Mouse (Mus musculus) neutrophil, adult 5-6 weeks (primary cell): Measurements from ENCODE around the gene Zbtb26. TPM values are rescaled to one million over a fixed set of nuclear protein-coding genes. Genes with fewer than 3 reads are reported as not detected.

Experiments
- ATAC-seq: fragments of 151-379, 151-347 bp; 2 replicates; pipeline ENCODE4 v1.8.0; 2017; ENCODE audit warnings: mild to moderate bottlenecking, moderate TSS enrichment; ENCODE audit not compliant: insufficient number of reproducible peaks, poor library complexity, low FRiP score, severe bottlenecking; ENCODE audit errors: extremely low read depth
- total RNA-seq: library from RNA; stranded (forward); fragments of 200-1000 nt; gene quantifications from 2 replicates; pipeline ENCODE4 v1.2.3, GENCODE M21; 2017

The Zbtb26 gene
- total RNA-seq = 13.0 and 15.3 TPM in 2 replicates

GRCm38 (mm10) chr2:37442611-37443591, at the start of gene Zbtb26, which contains the start of the genes Zbtb6 and Rabgap1:
Gene Zbtb26, minus strand, starts transcription at chr2:37443135.
Gene Zbtb6, minus strand, starts transcription at chr2:37443171.
Gene Rabgap1, plus strand, starts transcription at chr2:37443279.
- ATAC-seq = peak; percentile 100

GRCm38 (mm10) chr2:37488956-37489355, 46.0 kb upstream of the Zbtb26 start:
- ATAC-seq = no peak

GRCm38 (mm10) chr2:37486408-37486807, 43.5 kb upstream of the Zbtb26 start:
- no peak for ATAC-seq

GRCm38 (mm10) chr2:37485370-37485769, 42.4 kb upstream of the Zbtb26 start:
- ATAC-seq = no peak

- ATAC-seq = no peak
These were observed 41.2 kb upstream of the Zbtb26 start for GRCm38 (mm10) chr2:37484165-37484564.

- no peak for ATAC-seq
These were observed 37.1 kb upstream of the Zbtb26 start for GRCm38 (mm10) chr2:37480039-37480438.

- no peak for ATAC-seq
These were observed 36.6 kb upstream of the Zbtb26 start for GRCm38 (mm10) chr2:37479559-37479958.

- no peak for ATAC-seq
These were observed 23.3 kb upstream of the Zbtb26 start for GRCm38 (mm10) chr2:37466266-37466665.

GRCm38 (mm10) chr2:37460707-37461106, 17.8 kb upstream of the Zbtb26 start:
- ATAC-seq = no peak

GRCm38 (mm10) chr2:37452376-37452760, 9.4 kb upstream of the Zbtb26 start:
- no peak for ATAC-seq

- peak; percentile 99 for ATAC-seq
These were observed 8.9 kb upstream of the Zbtb26 start for GRCm38 (mm10) chr2:37451667-37452375.

GRCm38 (mm10) chr2:37431609-37432008, 11.3 kb downstream of the Zbtb26 start:
- ATAC-seq = no peak

- ATAC-seq = peak; percentile 86
These were observed 12.1 kb downstream of the Zbtb26 start for GRCm38 (mm10) chr2:37430593-37431464.

- ATAC-seq = no peak
These were observed 19.3 kb downstream of the Zbtb26 start for GRCm38 (mm10) chr2:37423671-37424070.

- ATAC-seq = peak; percentile 99
These were observed 20.3 kb downstream of the Zbtb26 start, which contains the start of gene Rc3h2 for GRCm38 (mm10) chr2:37422306-37423304. Gene Rc3h2, minus strand, starts transcription at chr2:37422903.

- ATAC-seq = no peak
These were observed 21.0 kb downstream of the Zbtb26 start for GRCm38 (mm10) chr2:37421903-37422302.

GRCm38 (mm10) chr2:37395539-37395938, 47.4 kb downstream of the Zbtb26 start:
- ATAC-seq = no peak

GRCm38 (mm10) chr2:37382921-37383320, 60.0 kb downstream of the Zbtb26 start:
- ATAC-seq = no peak
